ENCODE assay signal across 20 mouse cellular contexts in genomic region chr2:33555573-33555972, GRCm38 (mm10).
DNase-seq lines count a peak whose midpoint lies in the region; ATAC-seq and TF ChIP-seq lines count a peak whose summit lies in the region.
"Had no signal": no experiment of that assay in that cellular context is flagged by ENCODE, and none has a peak within 500 bp of the region (broad histone marks: within the 10 kb centered on the region; RNA-seq: fewer than 3 reads in every experiment).

No protein-coding gene starts in this region.

- no peaks in the 10 kb centered on the region for H3K4me1 ChIP-seq in heart, adult 2 months (ENCODE audit: control insufficient read depth, insufficient read depth, low read length)
- H3K4me1 ChIP-seq in lung, embryonic 15.5 days: peaks cover 9% of the 10 kb centered on the region; the same call in 1 of the 2 replicates
- peaks cover 3% of the 10 kb centered on the region; the same call in 1 of the 2 replicates for H3K4me1 ChIP-seq in neural tube, embryonic 12.5 days
- peaks cover 23% of the 10 kb centered on the region for H3K4me1 ChIP-seq in limb, embryonic 10.5 days

- H3K27ac ChIP-seq in heart, adult 2 months: no peak overlapping the region
- no peak overlapping the region for H3K27ac ChIP-seq in lung, embryonic 15.5 days
- H3K27ac ChIP-seq in neural tube, embryonic 12.5 days: peak overlapping the region; percentile 10; the same call in 1 of the 2 replicates
- H3K27ac ChIP-seq in limb, embryonic 10.5 days: peak overlapping the region; percentile 56; the same call in 1 of the 2 replicates
- H3K27ac ChIP-seq: embryonic facial prominence, embryonic 10.5 days; forebrain, embryonic 10.5 days; forebrain, embryonic 15.5 days; heart, embryonic 15.5 days had no signal

- no peak overlapping the region for H3K4me2 ChIP-seq in lung, embryonic 15.5 days
- no peak overlapping the region for H3K4me2 ChIP-seq in neural tube, embryonic 12.5 days (replicated peaks)
- H3K4me2 ChIP-seq: forebrain, embryonic 15.5 days; heart, embryonic 11.5 days; heart, embryonic 15.5 days had no signal

- TF ChIP-seq EP300 in heart, adult 2 months (IDR thresholded peaks at IDR 0.05; ENCODE audit: insufficient read depth, low read depth, low read length): no peak

- H3K9me3 ChIP-seq in lung, embryonic 15.5 days: no peaks in the 10 kb centered on the region
- H3K9me3 ChIP-seq in neural tube, embryonic 12.5 days: no peaks in the 10 kb centered on the region
- no peaks in the 10 kb centered on the region for H3K9me3 ChIP-seq in limb, embryonic 10.5 days (replicated peaks)
- H3K9me3 ChIP-seq: embryonic facial prominence, embryonic 10.5 days; forebrain, embryonic 10.5 days; forebrain, embryonic 15.5 days; heart, embryonic 15.5 days had no signal

- DNase-seq in heart, adult 11 months: peak; percentile 76
- DNase-seq in heart, adult 2 months: no peak
- no peak for DNase-seq in lung, postnatal 14 days
- no peak for DNase-seq in neural tube, embryonic 10.5 days (ENCODE audit: extremely low spot score, low spot score)
- no peak for DNase-seq in limb, embryonic 10.5 days (ENCODE audit: low spot score)
- DNase-seq in urinary bladder, adult 18-20 months (ENCODE audit: low spot score in 2 of 2): no peak
- DNase-seq: adrenal gland, adult 8-10 months; cerebellum, adult 11-12 months; cerebellum, adult 9-10 months; gastrocnemius, postnatal 36 days; heart, adult 18-20 months; heart, postnatal 14 days had no signal

- no peak for TF ChIP-seq CTCF in heart, adult 2 months (IDR thresholded peaks at IDR 0.05)

- H3K9ac ChIP-seq in heart, adult 2 months (ENCODE audit: low read depth, low read length): no peak overlapping the region
- H3K9ac ChIP-seq in lung, embryonic 15.5 days: no peak overlapping the region
- H3K9ac ChIP-seq in neural tube, embryonic 12.5 days: no peak overlapping the region
- H3K9ac ChIP-seq: forebrain, embryonic 15.5 days; heart, embryonic 15.5 days had no signal

- TF ChIP-seq POLR2A in heart, adult 2 months (IDR thresholded peaks at IDR 0.05; ENCODE audit: insufficient read depth, low read depth, low read length): no peak

- no peaks in the 10 kb centered on the region for H3K79me2 ChIP-seq in heart, adult 2 months (replicated peaks; ENCODE audit: control insufficient read depth, insufficient read depth, low read length)

- H3K27me3 ChIP-seq in heart, adult 2 months (ENCODE audit: control insufficient read depth, insufficient read depth, low read length): no peaks in the 10 kb centered on the region; the same call in 1 of the 2 replicates
- H3K27me3 ChIP-seq in lung, embryonic 15.5 days: 0 out of 2 replicates have a peak, but pooled peaks cover 4% of the 10 kb centered on the region
- peaks cover 9% of the 10 kb centered on the region for H3K27me3 ChIP-seq in neural tube, embryonic 12.5 days (replicated peaks)
- peaks cover 5% of the 10 kb centered on the region; the same call in 1 of the 2 replicates for H3K27me3 ChIP-seq in limb, embryonic 10.5 days (ENCODE audit: low read depth, poor library complexity, severe bottlenecking)

- peak; percentile 33; the same call in 1 of the 2 replicates for ATAC-seq in lung, embryonic 15.5 days (ENCODE audit: borderline replicate concordance, extremely low read depth, low FRiP score, low TSS enrichment)
- no peak for ATAC-seq in neural tube, embryonic 12.5 days (ENCODE audit: low FRiP score, low read depth)
- ATAC-seq: forebrain, embryonic 15.5 days; hindbrain, embryonic 16.5 days had no signal

- H3K36me3 ChIP-seq in heart, adult 2 months (ENCODE audit: control insufficient read depth, insufficient read depth, low read length): no peaks in the 10 kb centered on the region
- H3K36me3 ChIP-seq in lung, embryonic 15.5 days: no peaks in the 10 kb centered on the region
- no peaks in the 10 kb centered on the region for H3K36me3 ChIP-seq in neural tube, embryonic 12.5 days
- H3K36me3 ChIP-seq in limb, embryonic 10.5 days: no peaks in the 10 kb centered on the region
- H3K36me3 ChIP-seq: embryonic facial prominence, embryonic 10.5 days; forebrain, embryonic 10.5 days; forebrain, embryonic 15.5 days; heart, embryonic 15.5 days had no signal

- 51% methylated on average over 8 of the region's 8 CpGs for WGBS in heart, adult 2 months
- 30% methylated on average over 8 of the region's 8 CpGs for WGBS in lung, embryonic 15.5 days
- 75% methylated on average over 8 of the region's 8 CpGs for WGBS in neural tube, embryonic 12.5 days
- 76% methylated on average over 8 of the region's 8 CpGs for WGBS in limb, embryonic 10.5 days

- no peak overlapping the region for H3K4me3 ChIP-seq in heart, adult 2 months
- H3K4me3 ChIP-seq in lung, embryonic 15.5 days: no peak overlapping the region
- no peak overlapping the region for H3K4me3 ChIP-seq in neural tube, embryonic 12.5 days
- no peak overlapping the region for H3K4me3 ChIP-seq in limb, embryonic 10.5 days
- H3K4me3 ChIP-seq: embryonic facial prominence, embryonic 10.5 days; forebrain, embryonic 10.5 days; forebrain, embryonic 15.5 days; heart, embryonic 15.5 days had no signal

- intact Hi-C loops in heart, adult 2 months (cut with DNase I): no loop called here

Comparison
In these comparisons a context has a peak if more than half of its experiments do, and no peak if none do; other contexts are left out.
1. H3K27ac ChIP-seq: peak in neural tube, embryonic 12.5 days (single experiment) and limb, embryonic 10.5 days (single experiment); none in heart, adult 2 months (single experiment) and lung, embryonic 15.5 days (single experiment).